Comparison of ENCODE assay signal across 8 mouse cellular contexts in the genomic region with DNA sequence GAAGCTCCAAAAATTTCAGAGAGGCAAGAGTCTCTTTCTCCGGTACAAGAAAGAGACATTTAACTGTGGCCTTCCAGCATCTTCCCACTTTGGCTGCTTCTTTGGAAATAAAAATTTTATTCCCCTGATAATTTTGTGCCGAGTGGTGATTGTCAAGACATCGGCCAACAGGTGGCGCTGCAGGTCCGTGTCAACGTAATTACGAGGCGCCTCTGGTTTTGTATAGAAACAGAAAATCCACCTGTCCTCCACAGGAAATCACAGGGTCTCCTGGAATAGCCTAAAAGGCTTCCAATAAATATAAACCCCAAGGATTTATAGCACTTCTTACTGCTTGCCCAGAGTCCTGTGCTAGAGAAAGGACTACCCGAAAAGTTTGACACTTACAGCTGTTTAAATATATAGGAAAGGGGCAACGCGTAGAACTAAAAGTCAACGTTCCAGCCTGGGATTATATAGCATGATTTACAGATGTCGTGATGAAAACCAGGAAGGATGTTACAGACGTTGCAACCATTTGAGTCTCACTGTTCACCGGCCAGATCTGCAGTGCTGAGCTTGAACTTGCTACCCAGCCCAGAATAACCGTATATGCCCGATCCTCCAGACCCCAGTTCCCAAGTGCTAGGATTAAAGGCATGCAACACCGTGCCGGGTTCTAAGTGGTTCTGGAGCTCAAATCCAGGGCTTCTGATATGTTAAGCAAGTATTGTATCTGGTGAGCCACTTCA.
DNase-seq lines count a peak whose midpoint lies in the region.

No protein-coding gene starts in this region.

- WGBS in large intestine, adult 2 months = 40% methylated on average over 19 of the region's 19 CpGs

- peak; percentile 67 for DNase-seq in ovary, postnatal 10 days (ENCODE audit: low spot score)
- DNase-seq in ovary, adult 18-20 months (ENCODE audit: low spot score) = no peak
- peak; percentile 40 for DNase-seq in c-Kit-positive CD71-positive TER-119-positive erythroid progenitor cells, embryonic 14.5 days (ENCODE audit: low spot score)
- peak; percentile 83 for DNase-seq in gastrocnemius, adult 18-20 months (ENCODE audit: low spot score)
- DNase-seq in large intestine, adult 2 months (ENCODE audit: low read depth, low spot score) = peak; percentile 37
- peak; percentile 49 to 55 for DNase-seq in lung, adult 18-20 months
- DNase-seq in right cerebral cortex, postnatal 36 days (ENCODE audit: low spot score in 2 of 2) = peak; percentile 32 to 67
- DNase-seq in urinary bladder, postnatal 36 days (ENCODE audit: low spot score in 2 of 2) = peak; percentile 75 to 81
